Mouse (Mus musculus) effector memory CD4-positive, alpha-beta T cell, adult 5 months (primary cell): Measurements from ENCODE around the gene Utp18. TPM values are rescaled to one million over a fixed set of nuclear protein-coding genes. Genes with fewer than 3 reads are reported as not detected.

Experiments used
- polyA plus RNA-seq: library from polyadenylated mRNA; unstranded; fragments of 100-300 nt; shearing (Covaris generic); gene quantifications from one replicate; pipeline ENCODE4 v1.2.1, GENCODE M21; 2017

The Utp18 gene
- polyA plus RNA-seq, result 54.8 TPM

DNA sequence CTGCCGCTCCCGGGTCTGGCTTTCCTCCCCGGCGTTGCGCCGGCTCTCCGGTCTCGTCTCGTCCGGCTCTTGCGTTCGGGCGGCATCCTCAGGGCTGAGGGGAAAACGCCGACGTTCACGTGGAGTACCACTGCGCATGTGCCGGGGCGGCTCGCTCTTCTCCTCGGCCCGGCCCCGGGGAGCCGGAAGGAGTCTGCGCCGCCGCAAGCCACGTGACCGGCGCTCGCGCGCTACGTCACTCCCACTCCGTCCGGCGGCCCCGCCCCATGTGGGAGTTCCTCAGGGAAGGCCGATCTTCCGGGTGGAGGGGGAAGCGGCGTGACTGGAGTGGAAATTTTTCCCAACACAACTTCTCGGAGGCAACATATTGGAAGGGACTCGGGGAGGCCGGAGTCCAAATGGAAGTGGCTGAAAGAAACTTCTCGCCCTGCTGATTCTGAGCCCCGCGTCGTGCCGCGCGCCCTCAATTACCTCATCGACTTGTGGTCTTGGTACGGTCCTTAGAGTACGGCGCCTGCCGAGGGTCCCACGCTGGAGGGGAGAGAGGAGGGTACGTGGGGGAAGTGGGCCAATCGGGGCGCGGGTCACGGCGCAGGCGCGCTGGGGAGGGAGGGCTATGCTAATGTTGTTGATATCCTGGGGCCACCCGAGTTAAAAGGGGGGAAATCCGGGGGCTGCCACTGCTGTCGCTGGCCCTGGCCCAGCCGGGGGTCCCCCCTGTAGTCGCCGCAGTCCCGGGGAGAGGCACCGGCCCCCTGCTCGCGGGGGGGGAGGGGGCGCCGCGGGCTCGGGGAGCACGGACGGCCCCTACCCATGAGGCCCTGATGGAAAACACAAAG, at the start of gene Utp18, which contains the start of gene Mbtd1:
Gene Utp18, minus strand, starts transcription at position 195 of the 839 bp plus-strand sequence.
Gene Mbtd1, plus strand, starts transcription at position 281 of the 839 bp plus-strand sequence.

Other genes with a start within 250 kb of the Utp18 start
- 47.0 TPM for gene Mbtd1, start 86 bp upstream of the Utp18 start, polyA plus RNA-seq
- gene Nme2, start 70.5 kb upstream of the Utp18 start, polyA plus RNA-seq, result 190 TPM
- 135 TPM for gene Gm20390, start 82.5 kb upstream of the Utp18 start, polyA plus RNA-seq
- gene Nme1, start 82.8 kb upstream of the Utp18 start, polyA plus RNA-seq, result 55.8 TPM
- gene Spag9, start 110.3 kb upstream of the Utp18 start, polyA plus RNA-seq, result 184 TPM